Mouse (Mus musculus): Measurements from ENCODE around the gene Specc1l.

DNA sequence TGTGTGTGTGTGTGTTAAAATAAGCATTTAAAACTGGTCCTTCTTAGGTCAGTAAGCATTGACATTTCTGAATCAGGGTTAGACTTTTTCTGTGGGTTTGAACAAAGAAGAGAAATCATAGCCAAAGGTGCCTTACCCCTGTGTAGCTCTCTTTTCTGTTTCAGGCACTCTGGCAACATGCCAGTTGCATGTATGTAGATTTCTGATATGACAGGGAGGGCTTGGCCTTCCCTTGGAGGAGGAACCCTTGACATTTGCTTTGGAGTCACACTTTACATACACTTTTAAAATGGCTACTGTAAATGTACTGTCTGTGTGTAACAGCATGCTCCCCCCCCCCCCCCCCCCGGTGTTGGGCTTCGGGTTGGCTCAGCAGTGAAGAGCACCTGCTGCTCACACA, 12.8 kb downstream of the Specc1l start:
- TF ChIP-seq CTCF (IDR thresholded peaks at IDR 0.05; ENCODE audit: extremely low read depth, insufficient read depth, insufficient read length, insufficient replicate concordance): no peak
- no peak for TF ChIP-seq POLR2A (IDR thresholded peaks at IDR 0.05; ENCODE audit: low read depth, low read length)

All from spleen, adult 2 months (tissue).